Mouse (Mus musculus): ENCODE measurements around the gene Dnah11. TPM values are rescaled to one million over a fixed set of nuclear protein-coding genes. Genes with fewer than 3 reads are reported as not detected.

Dnah11 gene
- 0.05 TPM in 1 of 2 replicates, not detected in the other for total RNA-seq (2015)
- under 0.01 and 0.07 TPM in 2 replicates for total RNA-seq (2017)

GRCm38 (mm10) chr12:118198386-118199093, at the start of gene Dnah11:
TSS of gene Dnah11 (minus strand) at chr12:118199043.
- peak; percentile 98 for ATAC-seq (replicated peaks; ENCODE audit: poor library complexity)

- peak; percentile 70 for ATAC-seq (replicated peaks; ENCODE audit: poor library complexity)
Measured at GRCm38 (mm10) chr12:118221182-118221581, 22.3 kb upstream of the Dnah11 start.

GRCm38 (mm10) chr12:118220062-118220461, 21.2 kb upstream of the Dnah11 start:
- ATAC-seq (replicated peaks; ENCODE audit: poor library complexity) = peak; percentile 91

DNA sequence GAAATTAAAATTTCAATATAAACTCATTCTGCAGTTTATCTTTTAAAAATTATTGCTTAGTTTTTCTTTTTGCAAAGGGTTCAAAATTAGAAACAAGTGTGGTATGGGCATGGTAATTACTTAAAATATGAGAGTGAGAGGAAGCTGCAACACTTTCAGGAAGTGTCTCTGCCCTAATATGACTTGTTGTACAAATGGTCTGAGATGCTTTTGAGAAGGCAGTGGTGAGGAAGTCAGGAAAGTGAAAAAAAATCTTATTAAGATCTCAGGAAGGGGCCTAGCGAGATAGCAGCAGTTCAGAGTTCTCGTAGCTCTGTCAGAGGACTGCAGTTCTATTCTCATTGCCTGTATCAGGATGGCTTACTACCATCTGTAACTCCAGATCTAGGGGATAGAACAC, 13.3 kb upstream of the Dnah11 start:
- peak; percentile 61 for ATAC-seq (replicated peaks; ENCODE audit: poor library complexity)

DNA sequence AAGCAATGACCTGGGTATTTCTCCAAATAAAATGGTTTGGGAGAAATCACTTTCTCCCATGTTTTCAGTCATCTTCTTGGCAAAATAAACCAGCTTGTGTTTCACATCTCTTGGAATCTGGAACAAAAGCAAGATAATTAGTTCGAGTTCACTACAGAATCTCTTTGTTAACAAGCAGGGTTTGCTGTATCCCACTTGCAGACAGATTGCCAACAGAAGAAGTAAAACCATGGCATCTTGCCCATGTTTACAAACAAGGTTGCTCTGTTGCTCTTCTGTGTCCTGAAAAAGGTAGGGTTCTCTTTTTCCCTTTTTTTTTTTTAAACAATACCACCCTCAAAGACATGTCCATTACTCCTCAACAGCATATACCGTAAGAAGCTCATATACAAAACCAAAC, 2.3 kb downstream of the Dnah11 start:
- no peak for ATAC-seq (replicated peaks; ENCODE audit: poor library complexity)

DNA sequence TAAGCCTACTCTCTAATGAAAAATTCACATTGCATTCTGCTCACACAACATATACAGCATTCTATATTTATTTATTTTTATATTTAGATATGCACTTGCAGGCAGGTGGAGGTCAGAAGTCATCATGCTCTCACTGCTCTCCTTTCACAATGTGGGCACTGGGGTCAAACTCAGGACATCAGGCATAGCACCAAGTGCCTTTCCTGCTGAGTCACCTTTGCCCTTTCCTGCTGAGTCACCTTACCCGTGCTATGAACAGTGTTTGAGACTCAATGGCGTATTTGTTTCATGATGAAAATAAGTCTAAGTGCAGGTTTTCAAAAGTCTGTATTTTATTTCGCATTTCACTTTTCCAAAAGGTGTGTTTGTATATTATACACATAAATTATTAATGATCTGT, 9.3 kb downstream of the Dnah11 start:
- ATAC-seq (replicated peaks; ENCODE audit: poor library complexity) = 0 out of 2 replicates have a peak, but pooled peaks have one; percentile 44

DNA sequence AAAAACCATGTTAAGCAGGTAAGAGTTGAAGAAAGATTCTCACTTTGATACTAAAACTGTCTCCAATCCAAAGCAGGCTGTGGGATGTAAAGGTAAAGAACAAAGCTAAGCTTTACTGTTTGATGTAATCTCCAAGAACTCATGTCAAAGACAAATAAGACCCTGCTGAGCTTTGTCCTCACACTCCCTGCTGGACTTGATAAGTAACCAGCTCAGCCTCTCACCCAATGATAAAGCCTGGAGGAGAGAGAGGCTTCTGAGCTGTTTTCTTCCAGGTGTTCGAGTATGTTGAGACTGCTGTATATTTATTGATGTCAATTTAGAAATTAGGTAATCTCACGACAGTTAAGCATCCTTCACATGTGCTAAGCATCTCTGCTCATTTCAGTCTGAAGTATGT, 11.2 kb downstream of the Dnah11 start:
- no peak for ATAC-seq (replicated peaks; ENCODE audit: poor library complexity)

- ATAC-seq (replicated peaks; ENCODE audit: poor library complexity) = no peak
Measured at GRCm38 (mm10) chr12:118186881-118187489, 11.9 kb downstream of the Dnah11 start.

DNA sequence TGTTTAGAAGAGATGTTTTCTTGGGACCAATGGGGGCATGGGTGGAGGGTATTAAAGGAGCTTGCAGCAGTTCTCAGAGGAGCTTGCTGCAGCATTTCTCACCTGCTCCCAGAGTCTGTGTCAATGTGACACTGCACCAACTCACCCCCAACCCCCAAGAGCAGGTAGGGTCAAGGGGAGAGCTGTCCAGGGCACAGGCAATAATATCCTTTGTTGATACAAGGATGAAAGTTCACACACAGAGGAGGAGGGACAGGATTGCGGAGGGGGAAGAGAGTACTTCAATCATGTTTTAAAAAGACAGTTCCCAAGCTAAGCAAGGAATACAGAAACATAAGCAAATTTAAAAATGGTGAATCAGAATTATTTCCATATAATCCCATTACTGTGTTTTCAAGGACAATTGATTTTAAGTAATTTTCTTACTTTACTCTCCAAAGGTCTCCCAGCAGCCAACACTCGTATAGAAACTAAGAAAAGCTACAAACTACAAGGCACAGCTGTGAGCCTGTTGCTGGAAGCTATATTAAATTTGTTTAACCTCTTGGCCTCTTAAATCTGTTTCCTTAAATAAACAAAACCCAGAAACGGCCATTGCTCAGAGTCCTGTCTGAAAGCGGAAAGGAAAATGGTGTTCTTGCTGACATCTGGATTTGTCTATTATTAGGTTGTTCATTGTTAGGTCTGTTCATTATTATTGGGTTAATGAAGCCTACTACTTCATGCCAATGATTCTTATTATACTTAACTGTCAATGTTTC, 12.5 kb downstream of the Dnah11 start:
- no peak for ATAC-seq (replicated peaks; ENCODE audit: poor library complexity)

DNA sequence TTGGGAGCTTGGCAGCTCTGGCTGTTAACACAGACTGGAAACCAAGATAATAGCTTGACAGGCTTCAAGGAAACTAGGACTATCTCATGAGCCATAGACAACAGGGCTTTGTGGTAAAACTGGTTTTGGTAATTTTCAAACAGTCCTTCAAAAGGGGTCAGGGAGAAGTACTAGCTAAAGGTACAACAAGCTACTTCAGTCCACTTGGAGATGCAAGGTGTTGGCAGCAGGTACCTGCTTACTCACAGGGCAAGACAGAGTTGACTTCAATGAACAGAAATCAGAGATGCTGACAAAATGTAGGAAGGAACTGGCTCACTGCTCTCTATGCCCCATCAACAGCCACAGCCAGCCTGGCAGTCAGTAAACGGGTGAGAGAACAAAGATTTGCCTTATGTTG, 14.1 kb downstream of the Dnah11 start:
- ATAC-seq (replicated peaks; ENCODE audit: poor library complexity) = no peak; the same call in 1 of the 2 replicates

GRCm38 (mm10) chr12:118177756-118178155, 21.1 kb downstream of the Dnah11 start:
- ATAC-seq (replicated peaks; ENCODE audit: poor library complexity) = no peak

DNA sequence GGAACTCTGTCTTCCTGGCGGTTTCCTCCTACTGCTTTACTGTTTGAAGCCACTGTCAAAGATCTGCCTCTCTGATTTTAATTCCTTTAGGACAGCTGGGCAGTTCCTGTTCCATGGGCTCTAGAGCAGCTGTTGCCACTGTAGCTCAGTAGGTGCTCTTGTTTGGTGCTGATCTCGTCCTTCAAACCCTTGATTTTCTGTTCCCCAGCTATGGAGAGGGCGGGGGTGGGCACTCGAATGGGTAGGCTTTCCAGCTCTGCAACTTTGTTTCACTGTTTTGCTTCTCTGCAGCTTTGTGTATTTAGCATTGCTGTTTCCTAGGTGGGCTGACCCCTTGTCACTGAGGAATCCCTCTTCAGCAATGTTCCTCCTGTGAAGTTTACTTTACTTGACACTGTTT, 34.1 kb downstream of the Dnah11 start:
- no peak for ATAC-seq (replicated peaks; ENCODE audit: poor library complexity)

DNA sequence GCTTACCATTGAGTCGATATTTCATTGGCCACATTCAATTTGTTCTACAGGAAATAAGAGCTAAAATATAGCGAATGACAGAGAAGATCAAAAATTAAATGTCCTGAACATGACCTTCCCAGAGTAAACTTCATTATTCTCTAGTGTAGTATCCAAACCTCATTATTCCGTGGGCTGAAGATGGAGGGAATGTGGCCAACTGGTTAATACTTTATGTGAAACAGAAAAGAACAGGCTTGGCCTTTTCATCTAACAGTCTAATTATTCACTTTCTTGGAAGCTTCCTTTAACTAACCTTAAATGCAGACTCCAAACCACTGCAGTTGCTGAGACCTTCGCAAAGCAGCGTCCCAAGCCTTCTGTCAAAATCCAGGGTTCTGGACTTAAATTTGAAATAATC, 41.9 kb downstream of the Dnah11 start:
- ATAC-seq (replicated peaks; ENCODE audit: poor library complexity) = no peak

GRCm38 (mm10) chr12:118147521-118148033, 51.3 kb downstream of the Dnah11 start:
- peak; percentile 37; the same call in 1 of the 2 replicates for ATAC-seq (replicated peaks; ENCODE audit: poor library complexity)

GRCm38 (mm10) chr12:118128116-118128515, 70.7 kb downstream of the Dnah11 start:
- ATAC-seq (replicated peaks; ENCODE audit: poor library complexity) = peak; percentile 63

GRCm38 (mm10) chr12:118119668-118120067, 79.2 kb downstream of the Dnah11 start:
- ATAC-seq (replicated peaks; ENCODE audit: poor library complexity) = no peak

GRCm38 (mm10) chr12:118112599-118112998, 86.2 kb downstream of the Dnah11 start:
- no peak for ATAC-seq (replicated peaks; ENCODE audit: poor library complexity)

DNA sequence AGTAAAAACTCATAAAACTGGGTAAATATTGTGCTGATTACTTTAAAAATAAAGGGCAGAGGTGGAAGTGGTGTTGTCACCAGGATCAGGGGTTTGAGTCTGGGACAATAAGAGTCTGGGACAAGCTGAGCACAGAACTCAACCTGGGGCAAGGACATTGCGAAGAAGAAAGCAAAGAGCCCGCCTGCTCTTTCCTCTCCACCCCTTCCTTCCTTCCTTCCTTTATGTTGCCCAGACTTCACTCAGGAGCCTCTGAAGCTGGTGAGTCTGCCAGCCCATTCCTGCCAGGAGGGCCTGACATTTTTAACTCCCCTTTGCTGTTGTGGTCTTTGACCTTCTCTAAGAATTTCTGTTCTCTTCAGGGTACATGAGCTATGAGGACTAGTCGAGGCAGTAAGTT, 86.9 kb downstream of the Dnah11 start:
- no peak for ATAC-seq (replicated peaks; ENCODE audit: poor library complexity)

DNA sequence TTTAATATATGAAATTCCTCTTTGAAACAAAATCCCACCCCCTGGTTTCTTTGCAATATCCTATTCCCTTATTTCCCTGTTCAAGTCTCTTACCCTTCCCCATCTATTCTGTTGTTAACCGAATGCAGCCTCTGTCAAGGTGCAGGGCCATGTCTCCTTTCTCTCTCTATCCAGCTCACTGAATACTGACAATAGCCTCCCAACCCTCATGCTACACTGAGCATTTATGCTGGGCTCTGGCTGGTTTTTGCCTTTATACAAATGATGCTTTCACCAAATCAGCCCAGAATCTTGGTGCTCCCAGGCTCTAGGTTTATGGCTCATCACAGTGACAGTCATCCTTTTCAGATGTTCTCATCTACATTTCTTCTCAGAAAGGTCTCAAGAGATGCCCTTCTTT, 91.1 kb downstream of the Dnah11 start:
- ATAC-seq (replicated peaks; ENCODE audit: poor library complexity) = no peak

DNA sequence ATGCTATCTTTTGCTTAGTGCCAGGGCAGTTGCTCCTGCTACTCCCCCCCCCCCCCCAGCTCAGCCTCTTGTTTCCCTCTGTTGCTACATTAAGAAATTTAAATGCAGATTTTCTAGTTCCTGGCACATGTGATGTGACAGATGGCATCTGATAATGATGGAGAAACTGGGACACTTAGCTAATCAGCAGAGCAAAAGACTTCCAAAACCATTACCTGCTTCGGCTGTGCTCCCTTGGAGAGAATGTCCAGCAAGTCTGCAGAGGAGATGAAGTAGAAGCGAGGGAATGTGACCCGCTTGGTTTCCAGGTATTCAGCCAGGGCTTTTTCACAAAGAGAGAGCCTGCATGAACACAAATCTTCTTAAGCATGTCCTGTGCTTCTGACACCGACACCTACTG, 94.3 kb downstream of the Dnah11 start:
- no peak for ATAC-seq (replicated peaks; ENCODE audit: poor library complexity)

DNA sequence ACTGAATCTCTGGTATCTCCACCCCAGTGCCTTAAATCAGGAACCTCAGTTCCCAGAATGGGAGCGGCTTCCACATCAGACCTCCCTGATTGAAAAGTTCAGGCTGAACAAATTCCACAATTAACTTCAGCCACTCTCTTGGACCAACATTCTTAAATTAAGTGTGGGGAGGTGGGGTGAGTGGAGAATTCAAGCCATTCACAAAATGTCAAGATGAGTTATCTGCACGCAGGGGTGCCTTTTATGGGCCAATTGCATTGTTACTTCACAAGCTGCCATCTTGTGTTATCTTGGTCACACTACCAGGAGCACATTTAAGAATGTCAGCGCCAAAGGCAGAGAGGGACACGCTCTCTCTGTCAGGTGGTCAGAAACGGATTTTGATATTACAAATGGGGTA, 99.1 kb downstream of the Dnah11 start:
- no peak for ATAC-seq (replicated peaks; ENCODE audit: poor library complexity)

- no peak for ATAC-seq (replicated peaks; ENCODE audit: poor library complexity)
Measured at GRCm38 (mm10) chr12:118098257-118098656, 100.6 kb downstream of the Dnah11 start.

All from megakaryocyte progenitor cell, adult 5-6 weeks (primary cell).